ENCODE assay signal across 9 mouse cellular contexts in the genomic region with DNA sequence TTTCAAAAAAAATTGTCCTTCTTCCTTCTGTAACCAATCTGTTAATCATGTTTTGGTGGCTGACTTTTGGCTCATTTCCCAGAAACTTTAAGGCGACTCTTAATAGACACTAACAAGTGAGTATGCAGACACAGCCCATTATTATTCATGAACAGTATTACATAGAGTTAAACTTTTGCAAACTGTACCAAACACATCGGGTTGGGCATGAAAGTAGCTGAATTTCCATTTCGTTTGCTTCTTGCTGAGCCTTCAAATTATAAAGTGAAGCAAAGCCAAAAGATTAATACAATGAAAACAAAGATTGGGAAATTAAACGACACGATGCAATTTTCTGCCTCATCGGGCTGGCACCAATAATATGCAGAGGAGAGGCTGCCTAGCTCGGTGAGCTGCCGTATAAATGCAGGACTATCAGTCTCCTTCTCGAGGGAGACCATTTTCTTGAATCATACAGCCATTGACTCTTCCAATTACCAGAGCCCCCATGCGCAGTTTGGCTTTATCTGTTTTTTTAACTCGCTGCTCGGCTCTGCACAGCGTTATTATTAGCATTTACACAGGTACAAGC.
DNase-seq lines count a peak whose midpoint lies in the region; ATAC-seq and TF ChIP-seq lines count a peak whose summit lies in the region.
"Had no signal": no experiment of that assay in that cellular context is flagged by ENCODE, and none has a peak within 500 bp of the region (broad histone marks: within the 10 kb centered on the region; RNA-seq: fewer than 3 reads in every experiment).

No protein-coding gene starts in this region.

- WGBS in kidney, embryonic 14.5 days = 44% methylated on average over 13 of the region's 13 CpGs

- 0 out of 2 replicates have a peak, but pooled peaks cover 6% of the 10 kb centered on the region for H3K4me1 ChIP-seq in kidney, embryonic 14.5 days (ENCODE audit: control insufficient read depth, insufficient read depth, low read length)

- no peak for TF ChIP-seq CTCF in gastrocnemius, adult 2 months (IDR thresholded peaks at IDR 0.05)

- no peak overlapping the region for H3K4me3 ChIP-seq in kidney, embryonic 14.5 days (ENCODE audit: low read length)
- H3K4me3 ChIP-seq in gastrocnemius, adult 2 months = no peak overlapping the region

- H3K27me3 ChIP-seq in kidney, embryonic 14.5 days (ENCODE audit: control insufficient read depth, insufficient read depth, low read length) = no peaks in the 10 kb centered on the region

- 0 out of 2 replicates have a peak overlapping the region, but pooled peaks have one; percentile 8 for H3K4me2 ChIP-seq in kidney, embryonic 14.5 days (replicated peaks; ENCODE audit: low read depth, low read length)
- H3K4me2 ChIP-seq: heart, embryonic 11.5 days had no signal

- 0 out of 2 replicates have a peak, but pooled peaks have one; percentile 32 for ATAC-seq in kidney, embryonic 14.5 days (ENCODE audit: low FRiP score, low TSS enrichment)

- DNase-seq in kidney, adult 9 months = no peak
- peak; percentile 75 for DNase-seq in 416B (ENCODE audit: low read depth)
- DNase-seq in brain, adult 2 months (ENCODE audit: low read depth, low spot score) = peak; percentile 25
- peak; percentile 13 to 31 for DNase-seq in kidney, postnatal 4 days
- DNase-seq in spleen, postnatal 4 days (ENCODE audit: low spot score in 2 of 2) = no peak
- DNase-seq in cerebellum, adult 11-12 months = no peak
- no peak for DNase-seq in gastrocnemius, adult 2 months

- intact Hi-C loops in gastrocnemius, adult 2 months (cut with DNase I) = no loop called here

- H3K9me3 ChIP-seq in kidney, embryonic 14.5 days (ENCODE audit: control insufficient read depth, low read length) = no peaks in the 10 kb centered on the region

- no peak overlapping the region for H3K27ac ChIP-seq in kidney, embryonic 14.5 days (ENCODE audit: low read depth, low read length)
- no peak overlapping the region for H3K27ac ChIP-seq in gastrocnemius, adult 2 months

- no peak overlapping the region for H3K9ac ChIP-seq in kidney, embryonic 14.5 days (ENCODE audit: low read depth, low read length)

- H3K36me3 ChIP-seq in kidney, embryonic 14.5 days (ENCODE audit: control insufficient read depth, insufficient read depth, low read length) = no peaks in the 10 kb centered on the region

Comparison
In these comparisons a context has a peak if more than half of its experiments do, and no peak if none do; other contexts are left out.
1. DNase-seq: peak in 416B (single experiment), brain, adult 2 months (single experiment) and kidney, postnatal 4 days (2 of 2); none in kidney, adult 9 months (single experiment), spleen, postnatal 4 days (0 of 2), cerebellum, adult 11-12 months (single experiment) and gastrocnemius, adult 2 months (single experiment).